Mouse (Mus musculus) G1E (cell line): ENCODE measurements around the gene Fam110a. TPM values are rescaled to one million over a fixed set of nuclear protein-coding genes. Genes with fewer than 3 reads are reported as not detected.

Source experiments
- ATAC-seq: 2 replicates; pipeline ENCODE4 v1.8.0; 2016; ENCODE audit warnings: mild to moderate bottlenecking; ENCODE audit not compliant: insufficient number of reproducible peaks, poor library complexity, low FRiP score, severe bottlenecking; ENCODE audit errors: extremely low read depth
- DNase-seq: peaks from one replicate; pipeline ENCODE4 v3.0.0; 2012; ENCODE audit warnings: low spot score
- H3K27me3 ChIP-seq: 2 replicates; pipeline ENCODE4 v1.6.1; 2012; ENCODE audit warnings: mild to moderate bottlenecking, low read length, inconsistent platforms; ENCODE audit not compliant: insufficient read depth
- H3K36me3 ChIP-seq: replicated peaks from 2 replicates; pipeline ENCODE3; 2012; ENCODE audit warnings: mild to moderate bottlenecking, inconsistent platforms
- H3K4me1 ChIP-seq: 2 replicates; pipeline ENCODE4 v1.6.1; 2012; ENCODE audit warnings: low read depth, low read length, inconsistent platforms, mixed read lengths; ENCODE audit not compliant: insufficient read depth
- H3K4me3 ChIP-seq: 2 replicates; pipeline ENCODE4 v1.5.1; 2012; ENCODE audit warnings: low read depth, mild to moderate bottlenecking, inconsistent platforms, low read length, moderate library complexity, mixed read lengths
- H3K9me3 ChIP-seq: replicated peaks from 2 replicates; pipeline ENCODE4 v1.6.1; 2012; ENCODE audit warnings: inconsistent platforms
- CTCF ChIP-seq: IDR thresholded peaks from 2 replicates; pipeline ENCODE4 v1.5.1; 2012; ENCODE audit warnings: low read depth, low read length, inconsistent platforms, mixed read lengths
- GATA1 ChIP-seq: IDR thresholded peaks from 2 replicates; pipeline ENCODE4 v1.6.1; 2012; ENCODE audit warnings: borderline replicate concordance, low read length, inconsistent platforms, mixed read lengths
- GATA2 ChIP-seq: IDR thresholded peaks from 2 replicates; pipeline ENCODE4 v1.6.1; 2012; ENCODE audit warnings: low read depth, low read length, inconsistent platforms, borderline replicate concordance
- POLR2AphosphoS5 ChIP-seq: IDR thresholded peaks from 2 replicates; pipeline ENCODE4 v1.6.1; 2012; ENCODE audit warnings: low read depth, low read length, inconsistent platforms; ENCODE audit not compliant: insufficient replicate concordance
- TAL1 ChIP-seq: conservative IDR thresholded peaks from 2 replicates; pipeline ENCODE4 v1.6.1; 2012; ENCODE audit warnings: low read depth, low read length, inconsistent platforms, mixed read lengths
- polyA plus RNA-seq: library from polyadenylated mRNA; stranded (reverse); fragments of >175 nt; gene quantifications from 2 replicates; pipeline ENCODE4 v1.2.3, GENCODE M21; 2012
- total RNA-seq, 2 experiments: library from RNA; stranded (forward) in 1 of 2; stranded (reverse) in 1 of 2; fragments of 200-1000 nt in 1 of 2; fragments of >200 nt in 1 of 2; fragmentation: Nextera tagmentation in 1 of 2; gene quantifications; 2 replicates each; pipeline ENCODE4 v1.2.3; 2014 to 2017

Fam110a gene
- total and polyA plus RNA-seq, 3 experiments = 3.8 to 24.7 (median 5.2) TPM

DNA sequence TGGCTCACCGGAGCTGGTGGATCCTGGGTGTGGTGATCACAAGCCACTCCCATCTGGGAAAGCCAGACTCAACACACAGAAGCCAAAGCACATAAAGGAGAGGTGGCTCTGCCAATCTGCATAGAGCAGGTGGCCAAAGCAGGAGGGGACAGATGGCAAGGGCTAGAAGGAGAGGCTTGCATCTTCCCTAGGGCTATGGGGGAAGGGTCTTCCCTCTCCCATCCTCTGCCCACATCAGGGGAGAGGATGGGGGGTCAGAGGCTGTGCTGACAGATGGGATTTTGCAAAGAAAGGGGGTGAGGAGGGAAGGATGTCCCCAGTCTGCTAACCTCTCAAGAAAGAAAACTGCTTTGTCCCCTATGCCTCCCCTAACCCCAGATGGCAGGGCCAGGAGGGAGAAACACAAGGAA, 11.0 kb upstream of the Fam110a start:
- peaks cover 59% of the 10 kb centered on the region for H3K27me3 ChIP-seq
- TF ChIP-seq CTCF (no peak), TAL1 (no peak), GATA1 (no peak), POLR2AphosphoS5 (no peak), GATA2 (no peak)
- DNase-seq (no peak), ATAC-seq (no peak)
- H3K9me3 ChIP-seq = no peaks in the 10 kb centered on the region
- H3K36me3 ChIP-seq = no peaks in the 10 kb centered on the region
- H3K4me1 ChIP-seq = peaks cover 12% of the 10 kb centered on the region
- no peak overlapping the region for H3K4me3 ChIP-seq

DNA sequence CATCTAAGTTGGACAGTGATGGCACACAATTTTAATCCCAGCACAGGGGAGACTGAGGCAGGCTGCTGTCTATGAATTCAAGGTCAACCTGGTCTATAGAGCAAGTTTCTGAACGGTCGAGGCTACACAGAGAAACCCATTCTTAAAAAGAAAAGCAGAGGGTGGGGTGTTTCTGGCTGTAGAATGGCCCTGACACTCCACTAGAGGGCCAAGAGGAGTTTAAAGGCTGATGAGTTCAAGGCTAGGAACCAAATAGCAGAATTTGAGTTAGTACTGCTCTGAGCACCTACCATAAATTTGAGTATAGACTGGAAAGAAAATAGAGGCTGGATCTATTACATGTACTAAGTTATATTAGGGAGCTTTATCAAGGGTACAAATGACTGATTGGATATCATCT, 9.0 kb upstream of the Fam110a start:
- DNase-seq = no peak
- H3K4me1 ChIP-seq = 0 out of 2 replicates have a peak, but pooled peaks cover under 1% of the 10 kb centered on the region
- no peak for TF ChIP-seq GATA1
- no peak for TF ChIP-seq CTCF
- TF ChIP-seq TAL1 = no peak
- no peak for TF ChIP-seq GATA2
- no peak for TF ChIP-seq POLR2AphosphoS5
- ATAC-seq = no peak
- H3K4me3 ChIP-seq = no peak overlapping the region
- no peaks in the 10 kb centered on the region for H3K9me3 ChIP-seq
- H3K27me3 ChIP-seq = peaks cover 62% of the 10 kb centered on the region
- no peaks in the 10 kb centered on the region for H3K36me3 ChIP-seq

DNA sequence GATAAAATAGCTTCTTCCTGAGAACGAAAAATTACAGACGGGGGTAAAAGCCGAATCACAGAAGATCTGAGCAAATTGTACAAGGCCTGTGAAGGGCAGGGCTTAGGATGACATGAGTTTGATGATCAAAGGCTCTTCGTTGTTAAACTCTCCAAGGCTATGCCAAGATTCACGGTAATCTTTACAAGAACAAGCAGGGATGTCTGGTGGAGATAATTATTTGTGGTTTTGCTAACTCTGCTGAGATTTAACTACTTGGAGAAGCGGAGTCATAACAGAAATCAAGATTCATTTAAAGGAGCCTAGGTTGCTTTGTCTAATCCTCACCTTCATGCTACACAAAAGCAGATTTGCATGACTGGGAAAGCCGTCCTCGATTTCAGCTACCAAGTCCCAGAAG, 6.9 kb upstream of the Fam110a start:
- Histone ChIP-seq H3K4me3 (no peak overlapping the region), H3K36me3 (no peaks in the 10 kb centered on the region), H3K4me1 (0 out of 2 replicates have a peak, but pooled peaks cover 2% of the 10 kb centered on the region), H3K9me3 (no peaks in the 10 kb centered on the region), H3K27me3 (peaks cover 50% of the 10 kb centered on the region)
- DNase-seq (no peak), ATAC-seq (no peak)
- no peak for TF ChIP-seq POLR2AphosphoS5
- TF ChIP-seq TAL1 = no peak
- TF ChIP-seq GATA2 = no peak
- TF ChIP-seq GATA1 = no peak
- TF ChIP-seq CTCF = no peak

DNA sequence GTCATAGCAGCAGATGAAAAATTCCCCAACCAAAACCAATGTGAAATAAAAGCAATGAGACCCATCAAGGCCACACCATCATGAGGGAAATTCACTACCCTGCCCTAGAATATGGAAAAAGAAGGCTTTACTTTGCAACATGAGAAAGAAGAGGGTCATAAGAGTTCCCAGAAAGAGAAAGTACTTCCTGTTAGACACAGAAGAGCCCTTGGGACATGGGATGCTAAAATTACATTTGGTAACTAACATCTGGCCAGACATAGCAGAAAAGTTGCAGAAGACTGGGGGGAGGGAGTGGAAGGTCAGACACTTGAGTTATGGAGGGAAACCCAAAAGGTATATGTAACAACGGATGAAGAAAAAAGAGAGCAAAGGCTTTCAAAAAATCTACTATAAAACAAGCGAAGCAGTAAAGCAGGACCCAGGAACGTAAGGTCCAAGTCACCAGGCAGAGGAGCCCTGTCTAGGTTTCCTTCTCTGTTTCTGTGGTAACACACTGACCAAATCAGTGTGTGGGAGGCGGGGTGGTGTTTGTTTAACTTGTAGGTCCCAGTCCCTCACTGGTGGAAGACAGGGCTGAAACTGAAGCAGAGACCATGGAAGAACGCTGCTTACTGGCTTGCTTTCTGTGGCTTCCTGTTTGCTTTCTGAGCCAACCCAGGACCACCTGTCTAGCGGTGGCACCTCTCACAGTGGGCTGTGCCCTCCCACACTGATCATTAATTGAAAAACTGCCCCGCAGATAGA, 5.6 kb upstream of the Fam110a start:
- H3K4me3 ChIP-seq = no peak overlapping the region
- no peak for DNase-seq
- no peaks in the 10 kb centered on the region for H3K9me3 ChIP-seq
- H3K36me3 ChIP-seq = no peaks in the 10 kb centered on the region
- ATAC-seq = no peak
- no peak for TF ChIP-seq TAL1
- TF ChIP-seq CTCF = no peak
- TF ChIP-seq GATA1 = no peak
- no peak for TF ChIP-seq POLR2AphosphoS5
- TF ChIP-seq GATA2 = no peak
- peaks cover 4% of the 10 kb centered on the region for H3K4me1 ChIP-seq
- peaks cover 46% of the 10 kb centered on the region for H3K27me3 ChIP-seq

DNA sequence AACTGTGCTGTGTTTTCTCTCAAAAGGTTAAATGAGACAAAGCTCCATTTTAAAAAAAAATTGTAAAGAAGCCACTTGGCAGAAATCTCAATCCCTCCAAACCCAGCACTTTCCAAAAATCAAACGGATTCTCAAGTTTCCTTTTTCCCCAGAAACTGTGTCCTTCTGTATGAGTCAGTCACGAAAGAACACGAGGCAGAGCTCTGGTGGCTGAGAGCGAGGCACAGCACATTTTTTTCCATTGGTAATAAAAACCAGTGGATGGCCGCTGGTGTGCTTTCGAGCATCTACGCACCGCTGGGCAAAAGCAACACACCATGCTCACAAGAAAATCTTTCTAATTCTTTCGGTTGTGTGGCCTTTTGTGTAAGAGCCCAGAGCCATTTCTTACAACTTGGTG, 4.0 kb upstream of the Fam110a start:
- no peaks in the 10 kb centered on the region for H3K9me3 ChIP-seq
- no peak overlapping the region for H3K4me3 ChIP-seq
- DNase-seq (no peak), ATAC-seq (no peak)
- H3K27me3 ChIP-seq = peaks cover 43% of the 10 kb centered on the region
- TF ChIP-seq TAL1 (no peak), CTCF (no peak), GATA1 (no peak), GATA2 (no peak)
- no peaks in the 10 kb centered on the region for H3K36me3 ChIP-seq
- peaks cover 19% of the 10 kb centered on the region for H3K4me1 ChIP-seq

DNA sequence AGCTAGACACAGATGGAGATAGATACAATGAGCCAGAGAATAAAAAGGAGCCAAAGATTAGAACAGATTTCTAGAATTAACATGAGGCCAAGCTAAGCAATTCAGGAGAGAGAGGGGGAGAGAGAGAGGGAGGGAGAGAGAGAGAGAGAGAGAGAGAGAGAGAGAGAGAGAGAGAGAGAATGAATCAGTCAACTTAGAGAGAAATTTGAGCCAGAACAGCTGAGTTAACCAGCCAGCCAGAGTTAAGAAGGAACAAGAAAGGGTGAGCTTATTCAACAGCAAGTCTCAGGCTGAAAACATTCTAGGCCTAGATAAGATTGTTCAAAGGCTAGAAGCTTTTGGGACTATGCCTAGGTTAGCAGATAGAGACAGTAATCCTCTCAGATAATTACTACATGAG, 2.5 kb upstream of the Fam110a start:
- Histone ChIP-seq H3K9me3 (no peaks in the 10 kb centered on the region), H3K4me3 (no peak overlapping the region), H3K4me1 (peaks cover 33% of the 10 kb centered on the region), H3K27me3 (peaks cover 31% of the 10 kb centered on the region), H3K36me3 (peaks cover 15% of the 10 kb centered on the region)
- DNase-seq (no peak), ATAC-seq (no peak)
- TF ChIP-seq TAL1 = no peak
- no peak for TF ChIP-seq GATA1
- TF ChIP-seq POLR2AphosphoS5 = no peak
- no peak for TF ChIP-seq CTCF
- TF ChIP-seq GATA2 = no peak
